Mouse (Mus musculus): ENCODE measurements around the gene Ttc23. TPM values are rescaled to one million over a fixed set of nuclear protein-coding genes. Genes with fewer than 3 reads are reported as not detected.

Gene Ttc23
- total RNA-seq, 1 experiment from 2014 or later: 12.5 TPM

DNA sequence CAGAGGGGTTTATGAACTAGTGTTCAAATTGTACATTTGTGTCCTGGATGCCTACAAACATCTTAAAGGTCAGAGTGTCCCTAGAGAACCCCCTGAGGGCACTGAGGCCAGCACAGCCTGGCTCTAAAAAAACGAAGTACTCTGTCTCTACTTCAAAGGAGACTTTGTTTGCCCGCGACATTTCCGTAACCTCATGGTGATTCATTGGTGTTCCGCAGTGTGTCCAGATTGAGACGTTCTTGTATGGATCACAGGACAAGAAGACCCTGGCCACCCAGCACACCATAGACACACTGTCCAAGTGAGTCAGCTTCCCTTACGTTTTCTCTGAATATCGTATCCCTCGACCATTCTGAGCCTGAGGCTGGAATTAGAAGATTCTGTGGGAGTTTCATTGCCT lies 77.8 kb downstream of the Ttc23 start:
- no peak for ATAC-seq (replicated peaks; ENCODE audit: insufficient number of reproducible peaks, low FRiP score, low TSS enrichment, poor library complexity, severe bottlenecking)

GRCm38 (mm10) chr7:67728203-67728602 lies 81.0 kb downstream of the Ttc23 start:
- ATAC-seq (replicated peaks; ENCODE audit: insufficient number of reproducible peaks, low FRiP score, low TSS enrichment, poor library complexity, severe bottlenecking): no peak

GRCm38 (mm10) chr7:67728809-67729208 lies 81.6 kb downstream of the Ttc23 start:
- no peak for ATAC-seq (replicated peaks; ENCODE audit: insufficient number of reproducible peaks, low FRiP score, low TSS enrichment, poor library complexity, severe bottlenecking)

GRCm38 (mm10) chr7:67730431-67731110 lies 83.4 kb downstream of the Ttc23 start:
- no peak for ATAC-seq (replicated peaks; ENCODE audit: insufficient number of reproducible peaks, low FRiP score, low TSS enrichment, poor library complexity, severe bottlenecking)

DNA sequence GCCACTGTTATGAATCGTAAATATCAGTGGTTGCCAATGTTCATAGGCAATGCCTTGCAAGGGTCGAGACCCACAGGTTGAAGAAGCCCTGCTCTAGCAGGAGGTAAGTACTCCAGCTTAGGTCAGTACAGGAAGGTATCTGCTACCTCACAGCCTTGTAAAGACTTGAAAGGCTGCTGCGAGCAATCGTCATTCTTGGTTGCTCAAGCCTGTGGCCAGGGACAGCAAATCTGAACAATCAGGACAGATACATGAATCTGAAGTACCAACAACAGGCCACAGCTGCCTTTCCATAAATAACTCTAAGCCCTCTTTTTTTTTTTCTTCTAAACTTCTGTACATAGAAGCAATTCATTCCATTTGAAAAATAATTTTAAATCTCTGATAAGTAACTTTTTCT lies 85.1 kb downstream of the Ttc23 start:
- no peak for ATAC-seq (replicated peaks; ENCODE audit: insufficient number of reproducible peaks, low FRiP score, low TSS enrichment, poor library complexity, severe bottlenecking)

DNA sequence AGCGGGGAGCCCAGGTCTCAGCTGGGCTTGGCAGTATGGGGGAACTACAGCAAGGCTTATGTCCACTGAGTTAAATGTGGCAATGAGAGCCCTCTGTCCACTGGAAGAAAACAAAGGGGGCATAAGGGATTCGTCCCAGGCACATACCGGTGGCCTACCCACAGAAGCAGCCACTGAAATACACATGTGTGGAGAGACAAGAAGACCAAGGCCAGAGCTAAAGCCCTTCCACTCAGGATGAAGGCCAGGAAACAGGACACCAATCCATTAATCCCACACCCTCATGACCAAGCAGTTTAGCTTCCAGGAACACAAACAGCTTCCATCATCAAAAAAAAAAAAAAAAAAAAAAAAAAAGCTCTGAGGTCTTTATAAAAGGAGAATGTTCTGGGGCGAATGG lies 93.2 kb downstream of the Ttc23 start:
- no peak for ATAC-seq (replicated peaks; ENCODE audit: insufficient number of reproducible peaks, low FRiP score, low TSS enrichment, poor library complexity, severe bottlenecking)

DNA sequence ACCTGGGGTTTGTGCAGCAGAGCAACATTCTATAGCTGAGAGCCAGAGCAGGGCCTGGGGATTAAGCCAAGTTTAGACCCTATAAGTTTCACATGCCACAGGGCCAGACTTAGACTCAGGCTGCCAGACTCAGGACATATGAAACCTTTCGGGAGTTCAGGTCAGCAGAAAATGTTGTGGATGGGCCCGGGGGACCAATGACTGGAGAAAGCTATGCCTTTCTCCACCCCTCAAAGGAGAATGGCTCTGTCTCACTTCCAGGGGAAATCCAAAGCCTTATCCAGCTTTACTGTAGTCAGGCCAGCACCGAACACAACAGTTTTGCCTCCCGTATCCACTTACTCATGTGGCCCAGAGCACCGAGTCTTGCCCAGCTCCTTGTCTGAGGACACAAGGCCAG lies 93.6 kb downstream of the Ttc23 start:
- ATAC-seq (replicated peaks; ENCODE audit: insufficient number of reproducible peaks, low FRiP score, low TSS enrichment, poor library complexity, severe bottlenecking): no peak

GRCm38 (mm10) chr7:67741706-67742105 lies 94.5 kb downstream of the Ttc23 start:
- no peak for ATAC-seq (replicated peaks; ENCODE audit: insufficient number of reproducible peaks, low FRiP score, low TSS enrichment, poor library complexity, severe bottlenecking)

DNA sequence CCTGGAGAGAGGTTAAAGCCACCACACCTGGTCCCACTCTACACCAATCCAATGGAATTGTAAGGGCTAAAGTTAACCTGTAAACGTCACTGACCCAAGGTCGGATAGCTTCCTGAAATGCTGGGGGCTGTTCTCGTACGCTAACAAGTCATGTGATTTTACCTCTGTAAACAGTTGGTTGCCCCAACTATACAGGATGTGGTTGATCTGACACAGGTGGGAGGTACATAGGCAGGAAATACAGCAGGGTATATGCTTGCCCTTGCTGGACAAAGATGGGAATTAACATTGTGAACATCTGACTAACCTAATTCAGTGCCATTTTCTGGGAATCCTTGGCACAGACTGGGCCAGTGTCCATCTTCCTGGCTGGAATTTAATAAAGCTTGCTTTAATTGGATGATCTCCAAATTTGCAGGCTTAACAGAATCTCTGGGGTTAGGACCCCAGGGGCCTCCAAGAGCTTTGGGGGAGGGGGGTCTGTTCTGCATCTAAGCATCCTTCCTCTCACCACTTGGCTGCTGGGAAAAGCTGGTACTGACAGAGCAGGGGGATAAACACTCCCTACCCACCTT lies 100.6 kb downstream of the Ttc23 start:
- no peak for ATAC-seq (replicated peaks; ENCODE audit: insufficient number of reproducible peaks, low FRiP score, low TSS enrichment, poor library complexity, severe bottlenecking)

DNA sequence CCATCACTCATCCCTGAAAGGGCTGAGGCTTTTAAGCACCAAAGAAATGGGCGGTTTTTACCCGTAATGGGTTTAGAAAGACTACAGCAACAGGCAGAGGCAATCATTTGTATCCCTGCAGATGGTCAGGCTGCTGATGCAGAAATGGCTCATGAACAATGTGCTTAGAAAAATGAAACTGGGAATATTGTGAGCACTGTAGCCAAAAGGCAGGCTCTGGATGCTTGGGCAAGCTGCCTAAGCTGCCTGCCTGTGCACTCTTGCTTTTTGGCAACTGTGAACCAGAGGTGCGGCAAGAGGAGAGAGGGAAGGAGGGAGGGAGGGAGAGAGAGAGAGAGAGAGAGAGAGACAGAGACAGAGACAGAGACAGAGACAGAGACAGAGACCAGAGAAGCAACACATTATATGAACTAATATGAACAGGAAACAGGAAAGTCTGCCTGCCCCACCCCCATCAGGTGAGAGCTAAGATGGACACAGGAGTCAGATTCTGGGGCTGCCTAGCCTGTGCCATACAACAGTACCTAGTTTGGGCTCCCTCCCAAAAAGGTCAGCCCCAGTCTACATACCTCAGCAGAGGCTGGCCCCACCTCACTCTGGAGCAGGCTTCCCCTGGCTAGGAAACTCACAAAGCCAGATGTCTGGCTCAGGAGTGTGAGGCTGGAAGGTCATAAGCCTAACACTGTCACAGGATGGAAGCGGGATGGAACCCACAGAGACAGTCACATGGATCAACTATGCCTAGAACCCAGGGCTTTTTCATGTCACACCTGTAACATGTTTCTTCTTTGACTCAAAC lies 102.4 kb downstream of the Ttc23 start:
- no peak for ATAC-seq (replicated peaks; ENCODE audit: insufficient number of reproducible peaks, low FRiP score, low TSS enrichment, poor library complexity, severe bottlenecking)

GRCm38 (mm10) chr7:67754606-67755005 lies 107.4 kb downstream of the Ttc23 start:
- ATAC-seq (replicated peaks; ENCODE audit: insufficient number of reproducible peaks, low FRiP score, low TSS enrichment, poor library complexity, severe bottlenecking): no peak

- ATAC-seq (replicated peaks; ENCODE audit: insufficient number of reproducible peaks, low FRiP score, low TSS enrichment, poor library complexity, severe bottlenecking): no peak
These were observed 108.2 kb downstream of the Ttc23 start for GRCm38 (mm10) chr7:67755366-67755765.

DNA sequence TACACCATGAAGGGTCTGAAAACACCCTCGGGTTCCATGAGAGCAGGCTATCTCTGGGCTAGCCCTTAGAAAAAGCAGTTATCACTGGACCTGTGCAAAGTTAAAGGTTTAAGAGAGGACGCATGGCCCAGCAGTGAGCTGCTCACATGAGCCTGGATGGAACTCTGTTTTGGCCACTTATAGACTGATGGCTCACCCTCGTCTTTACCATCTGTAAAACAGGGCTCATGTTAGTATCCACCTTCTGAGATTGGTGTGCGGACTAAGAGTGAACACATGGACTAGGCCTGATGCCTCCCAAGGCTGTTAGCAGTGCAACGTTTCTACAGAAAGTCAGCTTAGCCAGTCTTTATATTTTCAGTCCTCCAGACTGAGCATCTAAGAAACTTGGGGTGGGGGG lies 109.4 kb downstream of the Ttc23 start:
- ATAC-seq (replicated peaks; ENCODE audit: insufficient number of reproducible peaks, low FRiP score, low TSS enrichment, poor library complexity, severe bottlenecking): no peak

DNA sequence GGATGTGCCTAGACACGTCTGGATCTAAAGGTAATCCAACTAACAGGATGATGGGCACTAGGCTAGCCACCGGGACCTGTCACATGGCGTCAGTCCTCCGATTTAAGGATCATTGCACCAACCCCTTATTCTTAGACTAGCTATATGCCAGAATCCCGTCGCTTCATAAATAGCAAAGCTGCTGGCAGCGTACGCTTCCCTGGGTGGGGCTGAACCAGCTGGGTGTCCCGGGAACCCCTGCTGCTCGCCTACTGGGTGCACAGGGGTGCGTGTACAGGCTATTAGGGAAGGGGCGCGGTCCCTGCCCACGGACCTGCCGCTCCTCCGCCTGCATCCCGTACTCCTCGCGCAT lies 111.3 kb downstream of the Ttc23 start:
- ATAC-seq (replicated peaks; ENCODE audit: insufficient number of reproducible peaks, low FRiP score, low TSS enrichment, poor library complexity, severe bottlenecking): no peak

GRCm38 (mm10) chr7:67758858-67759628 lies 111.8 kb downstream of the Ttc23 start:
- ATAC-seq (replicated peaks; ENCODE audit: insufficient number of reproducible peaks, low FRiP score, low TSS enrichment, poor library complexity, severe bottlenecking): no peak

GRCm38 (mm10) chr7:67759629-67759995 lies 112.4 kb downstream of the Ttc23 start, which contains the start of gene Synm:
Gene Synm, minus strand, starts transcription at chr7:67759742.
- no peak for ATAC-seq (replicated peaks; ENCODE audit: insufficient number of reproducible peaks, low FRiP score, low TSS enrichment, poor library complexity, severe bottlenecking)

- no peak for ATAC-seq (replicated peaks; ENCODE audit: insufficient number of reproducible peaks, low FRiP score, low TSS enrichment, poor library complexity, severe bottlenecking)
These were observed 116.4 kb downstream of the Ttc23 start for GRCm38 (mm10) chr7:67763625-67764024.

DNA sequence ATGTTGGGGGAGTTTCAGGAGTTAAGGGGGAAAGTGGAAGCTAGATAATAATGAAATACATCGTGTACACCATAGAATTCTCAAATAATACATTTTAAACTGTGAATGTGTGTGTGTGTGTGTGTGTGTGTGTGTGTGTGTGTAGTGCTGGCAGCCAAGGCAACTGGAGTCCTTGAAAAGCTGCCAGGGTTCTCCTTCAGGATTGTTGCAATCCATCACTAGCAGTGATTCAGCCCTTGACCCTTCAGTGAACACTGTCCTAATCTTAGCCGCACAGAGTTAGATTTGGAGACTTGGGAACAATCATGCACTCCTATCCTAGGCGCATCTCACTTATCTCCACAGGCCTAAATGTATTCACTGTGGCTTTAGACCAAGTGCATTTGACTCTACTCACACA lies 120.9 kb downstream of the Ttc23 start:
- no peak for ATAC-seq (replicated peaks; ENCODE audit: insufficient number of reproducible peaks, low FRiP score, low TSS enrichment, poor library complexity, severe bottlenecking)

DNA sequence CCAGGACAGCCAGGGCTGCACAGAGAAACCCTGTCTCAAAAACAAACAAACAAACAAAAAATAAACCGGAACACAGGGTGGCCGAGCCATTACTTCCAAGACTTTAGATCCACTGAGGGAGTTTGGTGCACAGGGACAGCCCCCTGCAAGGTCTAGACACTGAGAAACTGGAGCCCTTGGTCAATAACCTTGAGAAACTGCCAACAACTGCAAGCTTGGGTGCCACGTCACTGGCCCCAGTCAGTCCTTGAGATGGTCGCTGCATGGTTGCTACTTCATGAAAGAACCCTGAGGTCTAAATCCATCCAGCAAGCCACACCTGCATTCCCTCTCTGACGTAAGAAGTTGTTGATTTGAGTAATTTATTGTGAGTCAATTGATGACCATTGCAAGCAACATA lies 122.3 kb downstream of the Ttc23 start:
- ATAC-seq (replicated peaks; ENCODE audit: insufficient number of reproducible peaks, low FRiP score, low TSS enrichment, poor library complexity, severe bottlenecking): no peak
